Mouse (Mus musculus) ovary, postnatal 14 days (tissue): ENCODE measurements at regions not wholly inside any gene's neighbourhood (a gene's known extent, or its start where the extent isn't known, plus 50 kb on each side); places are given as distances from the start of the nearest gene placed in this dataset.
A peak's percentile ranks its signal among the peaks of the same experiment; 100 is the strongest.

ENCODE experiments used
- DNase-seq: peaks from one replicate; pipeline ENCODE4 v3.0.0; 2022; ENCODE audit warnings: low spot score

GRCm38 (mm10) chr7:110679916-110680315 is 52.5 kb downstream of the Adm start:
- DNase-seq, result no peak

- DNase-seq, result no peak
Measured at GRCm38 (mm10) chr7:110682911-110683310, 55.5 kb downstream of the Adm start.

- DNase-seq, result peak; percentile 51
Measured at GRCm38 (mm10) chr7:110688884-110689681, 61.6 kb downstream of the Adm start.

DNA sequence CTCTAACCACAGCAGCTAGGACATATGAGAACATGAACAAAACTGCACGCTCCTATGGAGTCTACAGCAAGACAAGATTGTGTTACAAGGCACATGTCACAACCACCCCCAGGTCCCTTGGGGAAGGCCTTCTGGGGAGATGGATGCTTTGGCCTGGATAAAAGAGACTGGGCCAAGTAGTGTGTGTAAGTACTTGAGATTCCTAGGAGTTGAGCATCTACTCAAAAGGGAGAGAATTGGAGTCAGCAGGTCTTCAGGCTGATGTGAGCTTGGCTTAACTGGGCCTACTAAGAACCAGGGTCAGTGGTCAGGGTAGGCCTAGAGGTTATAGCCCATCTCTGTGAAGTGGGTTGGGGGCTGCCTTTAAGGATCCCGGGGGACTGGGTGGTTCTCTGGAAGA is 62.8 kb downstream of the Adm start:
- DNase-seq, result no peak

GRCm38 (mm10) chr7:110690856-110691255 is 63.4 kb downstream of the Adm start:
- DNase-seq, result no peak

DNA sequence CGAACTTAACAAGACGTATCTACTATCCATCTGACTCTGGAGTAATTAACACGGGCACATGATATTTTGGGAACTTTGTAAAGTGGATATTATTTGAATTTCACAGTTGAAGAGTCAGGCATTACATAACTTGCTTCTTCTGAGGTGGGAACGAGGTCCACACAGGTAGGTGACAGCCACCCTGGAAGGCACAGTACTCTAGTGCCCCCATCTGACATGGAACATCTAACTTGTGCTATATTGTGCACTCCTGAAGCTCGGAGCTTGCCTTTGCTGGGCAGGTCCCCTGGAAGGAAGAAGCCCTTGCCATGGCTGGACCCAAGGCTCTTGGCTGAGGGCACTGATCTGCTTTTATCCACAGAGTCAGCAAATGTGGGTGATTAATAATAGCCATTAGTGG is 66.8 kb downstream of the Adm start:
- DNase-seq, result no peak

DNA sequence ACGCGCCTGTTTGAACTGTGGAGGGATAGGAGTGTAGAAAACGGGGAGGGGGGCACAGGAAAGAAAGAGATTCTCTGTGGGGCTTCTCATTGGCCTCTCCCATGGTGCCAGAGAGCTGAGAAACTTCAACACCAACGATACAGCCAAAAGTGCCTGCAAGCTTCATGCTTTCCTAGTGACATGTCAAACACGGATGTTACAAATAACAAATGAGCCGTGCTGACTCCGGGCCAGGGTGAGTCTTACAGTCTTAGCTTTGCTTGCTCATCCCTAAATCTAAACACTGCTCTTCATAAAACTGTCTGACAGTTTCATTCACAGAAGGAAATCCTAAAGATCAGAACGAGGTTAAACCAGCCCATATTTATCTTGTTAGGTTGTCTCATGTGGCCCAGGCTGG is 68.3 kb downstream of the Adm start:
- no peak for DNase-seq

GRCm38 (mm10) chr7:110698211-110699153 is 69.5 kb upstream of the Ampd3 start:
- no peak for DNase-seq

GRCm38 (mm10) chr7:110699596-110699995 is 68.4 kb upstream of the Ampd3 start:
- DNase-seq, result no peak

GRCm38 (mm10) chr7:110701681-110702413 is 66.2 kb upstream of the Ampd3 start:
- peak; percentile 60 for DNase-seq

DNA sequence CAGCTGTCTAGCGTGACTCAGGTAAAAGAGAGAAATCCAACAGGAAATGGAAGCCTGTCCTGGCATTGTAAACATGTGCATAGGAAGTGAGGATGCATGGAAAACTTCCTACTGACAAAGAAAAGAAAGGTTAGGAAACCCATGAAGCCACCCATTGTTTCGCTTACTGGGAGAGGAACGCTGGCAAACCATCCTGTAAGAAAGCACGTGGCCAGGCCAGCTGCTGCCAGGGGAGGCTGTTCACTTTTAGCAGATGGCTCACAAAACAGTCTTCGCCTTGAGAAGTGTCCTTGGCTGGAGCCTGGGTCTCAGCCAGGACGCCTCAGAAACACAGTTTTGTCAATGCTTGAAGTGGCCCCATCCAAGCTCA is 65.6 kb upstream of the Ampd3 start:
- DNase-seq, result no peak

- DNase-seq, result no peak
Measured at GRCm38 (mm10) chr7:110705311-110706000, 62.5 kb upstream of the Ampd3 start.

- no peak for DNase-seq
Measured at GRCm38 (mm10) chr7:110706001-110706695, 61.9 kb upstream of the Ampd3 start.

- no peak for DNase-seq
Measured at GRCm38 (mm10) chr7:110706696-110707087, 61.3 kb upstream of the Ampd3 start.

DNA sequence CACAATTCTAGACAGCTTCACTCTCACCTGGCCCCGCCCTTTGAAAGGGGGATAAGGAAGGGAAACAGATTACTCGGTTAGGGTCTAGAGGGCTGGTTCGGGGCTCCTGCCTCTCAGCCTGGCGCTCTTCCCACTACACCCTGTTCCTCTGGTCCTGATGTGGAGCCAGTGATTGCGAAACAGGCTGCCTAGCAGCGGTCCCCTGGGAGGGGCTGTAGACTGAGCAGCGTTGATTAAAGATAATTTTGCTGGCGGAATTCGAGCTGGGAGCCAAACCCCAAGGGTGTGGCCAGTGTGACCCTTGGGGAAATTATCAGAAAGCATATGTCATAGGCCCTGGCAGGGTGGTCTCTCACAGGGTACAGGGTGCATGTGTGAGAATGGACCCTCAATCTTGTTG is 59.9 kb upstream of the Ampd3 start:
- no peak for DNase-seq

DNA sequence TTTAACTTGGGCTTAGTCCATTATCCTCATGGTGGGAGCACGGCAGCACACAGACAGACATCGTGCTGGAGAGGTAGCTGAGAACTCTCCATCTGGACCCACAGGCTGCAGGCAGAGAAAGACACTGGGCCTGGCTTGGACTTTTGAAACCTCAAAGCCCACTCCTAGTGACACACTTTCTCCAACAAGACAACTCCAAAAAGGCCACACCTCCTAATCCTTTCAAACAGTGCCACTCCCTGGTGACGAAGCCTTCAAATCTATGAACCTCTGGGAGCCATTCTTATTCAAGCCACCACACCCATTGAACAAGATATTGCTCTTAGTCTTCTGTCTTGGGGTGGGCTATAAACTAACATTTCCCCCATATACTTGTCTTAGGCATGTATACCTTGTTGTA is 59.2 kb upstream of the Ampd3 start:
- no peak for DNase-seq

GRCm38 (mm10) chr7:110709606-110710005 is 58.4 kb upstream of the Ampd3 start:
- no peak for DNase-seq

GRCm38 (mm10) chr7:110710256-110710962 is 57.6 kb upstream of the Ampd3 start:
- no peak for DNase-seq

DNA sequence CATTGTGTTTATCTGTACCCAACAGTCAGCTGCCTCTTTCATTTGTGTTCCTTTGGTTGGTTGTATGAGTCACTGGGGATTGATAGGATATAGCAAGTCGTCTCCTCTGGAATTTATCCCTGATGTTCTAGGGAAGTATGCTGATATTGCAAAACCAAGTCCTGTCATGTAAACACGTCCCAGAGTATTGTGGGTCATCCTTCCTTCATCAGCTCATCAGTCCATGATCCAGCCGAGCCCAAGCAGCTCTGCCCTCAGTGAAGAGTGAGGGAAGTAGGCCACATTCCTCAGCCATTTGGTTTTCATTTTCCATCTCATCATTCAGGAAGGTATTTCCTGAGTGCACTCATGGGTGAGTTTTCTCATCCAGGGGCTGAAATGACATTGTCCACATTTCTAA is 54.3 kb upstream of the Ampd3 start:
- no peak for DNase-seq

- DNase-seq, result no peak
Measured at GRCm38 (mm10) chr7:110715110-110715509, 52.9 kb upstream of the Ampd3 start.

- DNase-seq, result no peak
Measured at GRCm38 (mm10) chr7:110715545-110715944, 52.5 kb upstream of the Ampd3 start.
